Mouse (Mus musculus): ENCODE data around the gene Supt3.

The Supt3 gene

GRCm38 (mm10) chr17:45158171-45158691 lies 381.3 kb downstream of the Supt3 start:
- TF ChIP-seq GATA4 (IDR thresholded peaks at IDR 0.05; ENCODE audit: insufficient replicate concordance, low read length) = no peak

GRCm38 (mm10) chr17:45160651-45161050 lies 383.7 kb downstream of the Supt3 start:
- TF ChIP-seq GATA4 (IDR thresholded peaks at IDR 0.05; ENCODE audit: insufficient replicate concordance, low read length) = no peak

- TF ChIP-seq GATA4 (IDR thresholded peaks at IDR 0.05; ENCODE audit: insufficient replicate concordance, low read length) = no peak
These were observed 388.8 kb downstream of the Supt3 start for GRCm38 (mm10) chr17:45165741-45166140.
